Mouse (Mus musculus) CH12.LX (cell line): ENCODE data around the gene Zbtb26. TPM values are rescaled to one million over a fixed set of nuclear protein-coding genes. Genes with fewer than 3 reads are reported as not detected.
A peak's percentile ranks its signal among the peaks of the same experiment; 100 is the strongest.

Source experiments
- DNase-seq: peaks from one replicate; pipeline ENCODE4 v3.0.0-alpha.2; 2013; ENCODE audit errors: extremely low read depth
- H3K27ac ChIP-seq: 2 replicates; pipeline ENCODE4 v1.5.1; 2012; ENCODE audit warnings: low read depth, mild to moderate bottlenecking, control low read depth, moderate library complexity; ENCODE audit not compliant: insufficient read depth
- H3K27me3 ChIP-seq: replicated peaks from 2 replicates; pipeline ENCODE3; 2012; ENCODE audit warnings: inconsistent platforms
- H3K36me3 ChIP-seq, 2 experiments: replicated peaks in 1 of 2; 2 replicates each; pipeline versions ENCODE3 to v1.6.1; 2012; ENCODE audit warnings: inconsistent platforms in 1 of 2, low read length in 1 of 2, mild to moderate bottlenecking in 1 of 2, mixed read lengths in 1 of 2, moderate library complexity in 1 of 2; ENCODE audit not compliant: control insufficient read depth in 1 of 2, insufficient read depth in 1 of 2
- H3K4me1 ChIP-seq, 2 experiments: 2 replicates each; pipeline ENCODE4 v1.6.1; 2012; ENCODE audit warnings: inconsistent platforms in 1 of 2, moderate library complexity in 1 of 2; ENCODE audit not compliant: insufficient read depth in 2 of 2, control insufficient read depth in 1 of 2
- H3K4me2 ChIP-seq: 2 replicates; pipeline ENCODE4 v1.6.1; 2012; ENCODE audit warnings: low read depth, mild to moderate bottlenecking, control low read depth; ENCODE audit not compliant: poor library complexity, insufficient read depth, severe bottlenecking
- H3K4me3 ChIP-seq, 3 experiments: fragments of 150-350 bp in 1 of 3; sonication (generic) in 1 of 3; replicated peaks in 1 of 3; 2 replicates each; pipeline versions ENCODE3 to v1.5.1; 2011 to 2012; ENCODE audit warnings: low read depth in 2 of 3, low read length in 2 of 3, mild to moderate bottlenecking in 2 of 3, moderate library complexity in 2 of 3, control low read depth in 1 of 3, improper control_type of control experiment in 1 of 3, inconsistent platforms in 1 of 3, mixed read lengths in 1 of 3; ENCODE audit not compliant: poor library complexity in 1 of 3
- H3K79me2 ChIP-seq: replicated peaks from 2 replicates; pipeline ENCODE4 v1.6.1; 2012; ENCODE audit warnings: mild to moderate bottlenecking, moderate library complexity; ENCODE audit not compliant: control insufficient read depth, poor library complexity, insufficient read depth, severe bottlenecking; ENCODE audit errors: extremely low read depth
- H3K9ac ChIP-seq: 2 replicates; pipeline ENCODE4 v1.6.1; 2012; ENCODE audit warnings: low read depth, mild to moderate bottlenecking, control low read depth, moderate library complexity; ENCODE audit not compliant: insufficient read depth
- H3K9me3 ChIP-seq: replicated peaks from 2 replicates; pipeline ENCODE3; 2012; ENCODE audit warnings: low read length, inconsistent platforms, mixed read lengths
- CHD1 ChIP-seq: IDR thresholded peaks from 2 replicates; pipeline ENCODE4 v1.6.1; 2012; ENCODE audit warnings: low read depth, low read length, improper control_type of control experiment, inconsistent platforms
- CHD2 ChIP-seq: IDR thresholded peaks from 2 replicates; pipeline ENCODE4 v1.6.1; 2011; ENCODE audit warnings: low read length, improper control_type of control experiment
- CTCF ChIP-seq, 2 experiments: IDR thresholded peaks in 1 of 2; conservative IDR thresholded peaks in 1 of 2; 2 replicates each; pipeline ENCODE4 v1.5.1; 2011 to 2012; ENCODE audit warnings: low read depth in 2 of 2, low read length in 2 of 2, improper control_type of control experiment in 1 of 2, inconsistent platforms in 1 of 2, mild to moderate bottlenecking in 1 of 2, moderate library complexity in 1 of 2
- E2F4 ChIP-seq: IDR thresholded peaks from 2 replicates; pipeline ENCODE4 v1.6.1; 2011; ENCODE audit warnings: low read depth, low read length, improper control_type of control experiment; ENCODE audit not compliant: insufficient replicate concordance
- ELF1 ChIP-seq: IDR thresholded peaks from 2 replicates; pipeline ENCODE4 v1.6.1; 2014; ENCODE audit warnings: low read depth, mild to moderate bottlenecking, inconsistent platforms, low read length, improper control_type of control experiment
- EP300 ChIP-seq: IDR thresholded peaks from 2 replicates; pipeline ENCODE4 v1.6.1; 2011; ENCODE audit warnings: low read length, improper control_type of control experiment
- GABPA ChIP-seq: IDR thresholded peaks from 2 replicates; pipeline ENCODE4 v1.6.1; 2012; ENCODE audit warnings: low read depth, low read length, improper control_type of control experiment, inconsistent platforms; ENCODE audit not compliant: insufficient replicate concordance
- HCFC1 ChIP-seq: IDR thresholded peaks from 2 replicates; pipeline ENCODE4 v1.6.1; 2012; ENCODE audit warnings: low read depth, mild to moderate bottlenecking, inconsistent platforms, low read length, improper control_type of control experiment
- JUN ChIP-seq: IDR thresholded peaks from 2 replicates; pipeline ENCODE4 v1.6.1; 2011; ENCODE audit warnings: low read depth, mild to moderate bottlenecking, low read length, improper control_type of control experiment, moderate library complexity; ENCODE audit not compliant: insufficient read depth
- JUND ChIP-seq: conservative IDR thresholded peaks from 2 replicates; pipeline ENCODE4 v1.6.1; 2011; ENCODE audit warnings: low read depth, low read length, improper control_type of control experiment
- KAT2A ChIP-seq: IDR thresholded peaks from 2 replicates; pipeline ENCODE4 v1.6.1; 2012; ENCODE audit warnings: low read length, improper control_type of control experiment, inconsistent platforms; ENCODE audit not compliant: insufficient replicate concordance
- MAFK ChIP-seq: IDR thresholded peaks from 2 replicates; pipeline ENCODE4 v1.6.1; 2011; ENCODE audit warnings: low read length, improper control_type of control experiment; ENCODE audit not compliant: insufficient replicate concordance
- MAX ChIP-seq: IDR thresholded peaks from 2 replicates; pipeline ENCODE4 v1.6.1; 2011; ENCODE audit warnings: low read length, improper control_type of control experiment
- MAZ ChIP-seq: IDR thresholded peaks from 2 replicates; pipeline ENCODE4 v1.6.1; 2012; ENCODE audit warnings: low read depth, mild to moderate bottlenecking, inconsistent platforms, low read length, improper control_type of control experiment, moderate library complexity
- MEF2A ChIP-seq: IDR thresholded peaks from 2 replicates; pipeline ENCODE4 v1.6.1; 2014; ENCODE audit warnings: low read depth, mild to moderate bottlenecking, inconsistent platforms, low read length, improper control_type of control experiment, borderline replicate concordance
- MXI1 ChIP-seq: IDR thresholded peaks from 2 replicates; pipeline ENCODE4 v1.6.1; 2011; ENCODE audit warnings: mild to moderate bottlenecking, low read depth, low read length, improper control_type of control experiment
- MYC ChIP-seq: IDR thresholded peaks from 2 replicates; pipeline ENCODE4 v1.6.1; 2011; ENCODE audit warnings: low read depth, mild to moderate bottlenecking, improper control_type of control experiment, low read length
- NELFE ChIP-seq: IDR thresholded peaks from 2 replicates; pipeline ENCODE4 v1.6.1; 2011; ENCODE audit warnings: low read depth, low read length, improper control_type of control experiment
- NRF1 ChIP-seq: IDR thresholded peaks from 2 replicates; pipeline ENCODE4 v1.6.1; 2014; ENCODE audit warnings: low read depth, mild to moderate bottlenecking, inconsistent platforms, low read length, improper control_type of control experiment, moderate library complexity
- POLR2A ChIP-seq: IDR thresholded peaks from 2 replicates; pipeline ENCODE4 v1.6.1; 2011; ENCODE audit warnings: low read depth, mild to moderate bottlenecking, improper control_type of control experiment, low read length
- POLR2AphosphoS2 ChIP-seq: IDR thresholded peaks from 2 replicates; pipeline ENCODE4 v1.6.1; 2011; ENCODE audit warnings: low read depth, low read length, improper control_type of control experiment
- RAD21 ChIP-seq: IDR thresholded peaks from 2 replicates; pipeline ENCODE4 v1.6.1; 2011; ENCODE audit warnings: low read depth, mild to moderate bottlenecking, low read length, improper control_type of control experiment, moderate library complexity
- RCOR1 ChIP-seq: conservative IDR thresholded peaks from 2 replicates; pipeline ENCODE4 v1.6.1; 2012; ENCODE audit warnings: low read depth, mild to moderate bottlenecking, inconsistent platforms, low read length, improper control_type of control experiment
- TBP ChIP-seq: conservative IDR thresholded peaks from 2 replicates; pipeline ENCODE4 v1.6.1; 2011; ENCODE audit warnings: low read depth, low read length, improper control_type of control experiment
- USF1 ChIP-seq: IDR thresholded peaks from 2 replicates; pipeline ENCODE4 v1.6.1; 2014; ENCODE audit warnings: low read depth, mild to moderate bottlenecking, inconsistent platforms, low read length, improper control_type of control experiment
- ZC3H11A ChIP-seq: IDR thresholded peaks from 2 replicates; pipeline ENCODE4 v1.6.1; 2012; ENCODE audit warnings: low read depth, mild to moderate bottlenecking, inconsistent platforms, low read length, improper control_type of control experiment
- ZMIZ1 ChIP-seq: IDR thresholded peaks from 2 replicates; pipeline ENCODE4 v1.6.1; 2012; ENCODE audit warnings: low read depth, mild to moderate bottlenecking, inconsistent platforms, low read length, improper control_type of control experiment
- ZNF384 ChIP-seq: IDR thresholded peaks from 2 replicates; pipeline ENCODE4 v1.6.1; 2012; ENCODE audit warnings: low read depth, low read length, improper control_type of control experiment, inconsistent platforms
- dilution Hi-C: fragments of 300-500 bp; cut with MboI; formaldehyde crosslinking; loops from 2 replicates; pipeline ENCODE4 v1.14.3; 2020; ENCODE audit warnings: low sequenced_read_pairs; ENCODE audit not compliant: extremely low pct_unique_long_range_greater_than_20kb, extremely low pct_ligation_motif_present
- in situ Hi-C: fragments of 300-500 bp; cut with MboI; formaldehyde crosslinking; loops from 3 replicates; pipeline ENCODE4 v1.14.3; 2019; ENCODE audit warnings: low sequenced_read_pairs, low pct_ligation_motif_present, low pct_unique_long_range_greater_than_20kb, mixed read lengths
- polyA plus RNA-seq: library from polyadenylated mRNA; unstranded; fragments of >175 nt; gene quantifications from 2 replicates; pipeline ENCODE4 v1.2.1, GENCODE M21; 2012; ENCODE audit warnings: low read depth; ENCODE audit not compliant: insufficient read length
- total RNA-seq, 2 experiments: library from RNA; depleted of rRNA; stranded (reverse); fragments of 300-350 nt in 1 of 2; fragments of >200 nt in 1 of 2; gene quantifications; 2 replicates each; pipeline ENCODE4 v1.2.3; 2012 to 2014

Zbtb26 gene
- total and polyA plus RNA-seq, 3 experiments = 4.1 to 7.4 (median 6.8) TPM

DNA sequence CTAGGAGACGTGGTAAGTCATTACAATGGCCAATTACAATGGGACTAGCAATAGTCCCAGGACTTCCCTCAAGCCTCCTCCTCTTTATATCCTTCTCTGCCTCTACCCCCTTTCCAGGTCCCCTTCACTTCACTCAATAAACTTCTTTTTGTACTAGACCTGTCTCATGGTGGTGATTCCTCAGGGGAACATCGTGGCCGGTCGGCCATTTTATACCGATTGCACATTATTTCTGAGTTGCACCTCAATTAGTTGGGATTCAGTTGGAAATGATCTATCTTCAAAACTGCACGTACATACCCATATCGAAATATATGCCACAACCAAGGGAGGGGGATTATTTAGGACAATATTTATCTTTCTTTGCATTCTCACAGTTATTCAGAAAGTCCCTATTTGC lies 11.3 kb downstream of the Zbtb26 start:
- H3K4me1 ChIP-seq = peaks cover 4 to 40% of the 10 kb centered on the region in 2 experiments
- in situ Hi-C loops = no loop called here
- H3K36me3 ChIP-seq = peaks cover 25 to 36% of the 10 kb centered on the region in 2 experiments
- TF ChIP-seq MAZ (0 out of 2 replicates have a peak, but pooled peaks have one; percentile 8), CTCF (conservative IDR thresholded peaks at IDR 0.05 in 1 of 2, IDR thresholded peaks at IDR 0.05 in 1 of 2; ENCODE audit: low read depth in 2 of 2, low read length in 2 of 2) (no peak), ELF1 (peak; percentile 9; the same call in 1 of the 2 replicates), USF1 (no peak), ZMIZ1 (no peak; the same call in 1 of the 2 replicates), POLR2AphosphoS2 (no peak), MXI1 (no peak), TBP (0 out of 2 replicates have a peak, but pooled peaks have one; percentile 23), MYC (peak; percentile 38; the same call in 1 of the 2 replicates), POLR2A (no peak), ZC3H11A (no peak), CHD1 (peak; percentile 75)
- TF ChIP-seq, all 38 proteins: peak for 5
- Histone ChIP-seq H3K27ac (peak overlapping the region; percentile 92), H3K9ac (peak overlapping the region; percentile 100), H3K9me3 (no peaks in the 10 kb centered on the region), H3K4me2 (peak overlapping the region; percentile 88), H3K27me3 (no peaks in the 10 kb centered on the region), H3K4me3 (peak overlapping the region; percentile 67 to 85 (median 76)), H3K79me2 (peaks cover 41% of the 10 kb centered on the region)
- dilution Hi-C loops = no loop called here
- DNase-seq = peak; percentile 56

DNA sequence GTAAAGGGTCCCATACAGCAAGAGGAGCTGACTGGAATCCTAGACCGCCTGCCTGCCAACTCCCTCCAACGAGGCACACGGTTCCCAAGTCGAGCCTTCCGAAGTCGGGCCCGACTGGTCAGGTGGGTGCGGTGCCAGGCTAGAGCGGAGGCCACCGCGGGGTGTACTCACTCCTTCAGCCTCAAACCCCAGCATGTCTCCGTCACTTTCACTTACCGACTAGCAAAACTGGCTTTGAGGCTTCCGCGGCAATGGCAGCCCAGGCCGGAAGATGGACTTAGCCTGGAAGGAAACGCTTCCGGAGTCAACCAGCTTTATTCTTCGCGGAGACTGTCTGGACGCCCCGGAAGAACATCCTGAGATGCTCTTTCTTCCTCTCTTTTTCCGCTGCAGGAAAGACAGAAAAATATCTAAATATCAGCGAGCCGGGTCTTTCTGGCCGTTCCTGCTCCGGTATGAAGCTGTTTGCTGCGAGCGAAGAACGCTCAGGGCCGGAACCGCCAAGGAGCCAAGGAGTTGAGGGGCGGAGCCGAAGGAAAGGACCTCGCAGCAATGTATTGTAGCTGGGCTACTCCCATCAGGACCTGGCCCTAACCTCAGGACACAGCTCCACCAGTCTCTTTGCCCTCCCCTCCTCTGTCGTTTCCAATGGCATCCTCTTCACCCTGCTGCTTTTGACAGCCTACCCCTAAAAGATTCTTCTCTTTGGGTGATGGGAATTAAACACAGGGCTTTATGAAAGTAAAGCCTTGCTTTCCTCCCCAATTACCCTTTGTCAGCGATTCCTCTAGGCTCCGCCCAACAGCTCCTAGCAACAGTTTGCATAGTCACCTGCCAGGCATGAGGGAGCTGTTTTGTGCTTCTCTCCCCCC lies 12.1 kb downstream of the Zbtb26 start:
- peak; percentile 86 for DNase-seq
- Histone ChIP-seq H3K4me1 (peaks cover 4 to 40% of the 10 kb centered on the region in 2 experiments), H3K27me3 (no peaks in the 10 kb centered on the region), H3K36me3 (peaks cover 21 to 31% of the 10 kb centered on the region in 2 experiments), H3K9me3 (no peaks in the 10 kb centered on the region), H3K79me2 (peaks cover 45% of the 10 kb centered on the region), H3K27ac (peak overlapping the region; percentile 86), H3K4me3 (peak overlapping the region; percentile 67 to 95 (median 85)), H3K9ac (peak overlapping the region; percentile 100), H3K4me2 (peak overlapping the region; percentile 88; the same call in 1 of the 2 replicates)
- in situ Hi-C loops (no loop called here), dilution Hi-C loops (no loop called here)
- TF ChIP-seq MAFK (peak; percentile 85), ZMIZ1 (peak; percentile 45; the same call in 1 of the 2 replicates), KAT2A (peak; percentile 95; the same call in 1 of the 2 replicates), CHD2 (peak; percentile 96), NRF1 (peak; percentile 50), E2F4 (0 out of 2 replicates have a peak, but pooled peaks have one; percentile 61), MEF2A (peak; percentile 43; the same call in 1 of the 2 replicates), USF1 (no peak), JUND (no peak), CTCF (conservative IDR thresholded peaks at IDR 0.05 in 1 of 2, IDR thresholded peaks at IDR 0.05 in 1 of 2; ENCODE audit: low read depth in 2 of 2, low read length in 2 of 2) (no peak), EP300 (no peak), MAX (peak; percentile 59; the same call in 1 of the 2 replicates), JUN (no peak), RAD21 (no peak), MAZ (no peak), MYC (no peak; the same call in 1 of the 2 replicates), RCOR1 (peak; percentile 79; the same call in 1 of the 2 replicates), ZC3H11A (no peak), ZNF384 (no peak), GABPA (peak; percentile 12; the same call in 1 of the 2 replicates), NELFE (peak; percentile 83), POLR2AphosphoS2 (peak; percentile 52; the same call in 1 of the 2 replicates), HCFC1 (peak; percentile 95)
